Mouse (Mus musculus) urinary bladder, postnatal 14 days (tissue): ENCODE results near the gene Inmt.
"Not testable (repeated sequence)": the region's sequence is repeated elsewhere in the genome, so short reads cannot be mapped to it uniquely, and the experiment has no call there.

ENCODE experiments used
- DNase-seq: peaks from one replicate; pipeline ENCODE4 v3.0.0; 2021; ENCODE audit warnings: low spot score

Gene Inmt

GRCm38 (mm10) chr6:55174741-55175181, at the start of gene Inmt:
Gene Inmt, minus strand, starts transcription at chr6:55175043.
- DNase-seq: peak; percentile 47

- no peak for DNase-seq
These were observed 49.1 kb upstream of the Inmt start for GRCm38 (mm10) chr6:55223986-55224385.

- DNase-seq: no peak
These were observed 43.4 kb upstream of the Inmt start for GRCm38 (mm10) chr6:55218232-55218631.

- DNase-seq: peak; percentile 52
These were observed 39.7 kb upstream of the Inmt start for GRCm38 (mm10) chr6:55214541-55214940.

GRCm38 (mm10) chr6:55210423-55211365, 35.9 kb upstream of the Inmt start:
- peak; percentile 40 for DNase-seq

- no peak for DNase-seq
These were observed 32.9 kb upstream of the Inmt start for GRCm38 (mm10) chr6:55207786-55208185.

- no peak for DNase-seq
These were observed 29.1 kb upstream of the Inmt start for GRCm38 (mm10) chr6:55203931-55204330.

- DNase-seq: peak; percentile 91
These were observed 28.4 kb upstream of the Inmt start, which contains the start of gene Mindy4 for GRCm38 (mm10) chr6:55202913-55203910. Gene Mindy4, plus strand, starts transcription at chr6:55203383.

GRCm38 (mm10) chr6:55199047-55199446, 24.2 kb upstream of the Inmt start:
- DNase-seq: peak; percentile 44

- no peak for DNase-seq
These were observed 18.3 kb upstream of the Inmt start for GRCm38 (mm10) chr6:55193171-55193570.

GRCm38 (mm10) chr6:55191537-55191936, 16.7 kb upstream of the Inmt start:
- DNase-seq: no peak

GRCm38 (mm10) chr6:55189406-55189805, 14.6 kb upstream of the Inmt start:
- no peak for DNase-seq

- DNase-seq: not testable (repeated sequence)
These were observed 13.0 kb upstream of the Inmt start for GRCm38 (mm10) chr6:55187827-55188226.

GRCm38 (mm10) chr6:55182655-55183430, 8.0 kb upstream of the Inmt start:
- no peak for DNase-seq

- peak; percentile 19 for DNase-seq
These were observed 4.7 kb upstream of the Inmt start for GRCm38 (mm10) chr6:55179560-55179959.

GRCm38 (mm10) chr6:55177060-55177732, 2.4 kb upstream of the Inmt start:
- no peak for DNase-seq

- DNase-seq: peak; percentile 43
These were observed 1.0 kb upstream of the Inmt start for GRCm38 (mm10) chr6:55175892-55176291.

GRCm38 (mm10) chr6:55175456-55175855, 613 bp upstream of the Inmt start:
- peak; percentile 58 for DNase-seq

GRCm38 (mm10) chr6:55173941-55174349, 898 bp downstream of the Inmt start:
- DNase-seq: no peak

GRCm38 (mm10) chr6:55173171-55173570, 1.7 kb downstream of the Inmt start:
- no peak for DNase-seq

- no peak for DNase-seq
These were observed 3.2 kb downstream of the Inmt start for GRCm38 (mm10) chr6:55171638-55172037.
